Mouse (Mus musculus): Measurements from ENCODE around the gene Clcnkb.

DNA sequence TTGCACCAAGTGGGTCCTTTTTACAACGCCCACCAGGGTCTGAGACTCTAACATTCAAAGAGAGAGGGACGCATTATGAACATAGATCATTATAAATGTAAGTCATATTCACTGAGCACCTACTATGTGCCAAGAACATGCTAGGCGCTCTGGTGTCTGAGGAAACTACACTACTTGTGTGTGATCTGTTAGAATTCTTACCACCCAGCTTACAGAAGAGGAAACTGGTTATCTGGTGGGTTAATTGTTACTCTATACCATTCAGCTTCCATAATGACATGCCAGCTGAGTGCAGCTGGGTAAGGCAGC lies 10.5 kb downstream of the Clcnkb start:
- TF ChIP-seq JUN (IDR thresholded peaks at IDR 0.05; ENCODE audit: insufficient read depth, low read depth, low read length) (no peak), POLR2A (IDR thresholded peaks at IDR 0.05; ENCODE audit: low read depth, low read length) (no peak), TCF12 (IDR thresholded peaks at IDR 0.05; ENCODE audit: low read depth, low read length) (no peak), RAD21 (IDR thresholded peaks at IDR 0.05; ENCODE audit: low read depth, low read length) (no peak), CTCF (conservative IDR thresholded peaks at IDR 0.05 in 1 of 2, IDR thresholded peaks at IDR 0.05 in 1 of 2; ENCODE audit: low read depth in 2 of 2, low read length in 2 of 2) (no peak), SMC3 (IDR thresholded peaks at IDR 0.05; ENCODE audit: low read depth, low read length) (no peak), POLR2AphosphoS2 (IDR thresholded peaks at IDR 0.05; ENCODE audit: low read depth, low read length) (no peak)

All from CH12.LX (cell line).